Mouse (Mus musculus) T-cell, adult 2 months (primary cell): ENCODE data around the gene Ksr2.

ENCODE experiments used
- DNase-seq: peaks from one replicate; pipeline ENCODE4 v3.0.0; 2022; ENCODE audit warnings: low spot score

Ksr2 gene

GRCm38 (mm10) chr5:117482013-117482412 is 68.2 kb downstream of the Ksr2 start:
- DNase-seq = no peak

GRCm38 (mm10) chr5:117485411-117485810 is 71.6 kb downstream of the Ksr2 start:
- DNase-seq = no peak

- no peak for DNase-seq
These were observed 72.3 kb downstream of the Ksr2 start for GRCm38 (mm10) chr5:117486092-117486491.

GRCm38 (mm10) chr5:117488155-117488554 is 74.4 kb downstream of the Ksr2 start:
- no peak for DNase-seq

GRCm38 (mm10) chr5:117488670-117489325 is 75.0 kb downstream of the Ksr2 start:
- no peak for DNase-seq

GRCm38 (mm10) chr5:117492933-117493863 is 79.4 kb downstream of the Ksr2 start:
- no peak for DNase-seq

GRCm38 (mm10) chr5:117493947-117494346 is 80.1 kb downstream of the Ksr2 start:
- DNase-seq = no peak

GRCm38 (mm10) chr5:117497084-117497483 is 83.3 kb downstream of the Ksr2 start:
- DNase-seq = no peak

- DNase-seq = peak; percentile 45
These were observed 88.8 kb downstream of the Ksr2 start for GRCm38 (mm10) chr5:117502611-117503010.

GRCm38 (mm10) chr5:117504431-117504830 is 90.6 kb downstream of the Ksr2 start:
- no peak for DNase-seq

- peak; percentile 74 for DNase-seq
These were observed 91.4 kb downstream of the Ksr2 start for GRCm38 (mm10) chr5:117505204-117505603.

- no peak for DNase-seq
These were observed 92.0 kb downstream of the Ksr2 start for GRCm38 (mm10) chr5:117505769-117506168.

- peak; percentile 63 for DNase-seq
These were observed 92.6 kb downstream of the Ksr2 start for GRCm38 (mm10) chr5:117506406-117506805.

- DNase-seq = peak; percentile 63
These were observed 95.9 kb downstream of the Ksr2 start for GRCm38 (mm10) chr5:117509511-117510375.

GRCm38 (mm10) chr5:117510864-117511263 is 97.1 kb downstream of the Ksr2 start:
- DNase-seq = peak; percentile 33

GRCm38 (mm10) chr5:117515396-117515795 is 101.6 kb downstream of the Ksr2 start:
- DNase-seq = no peak

GRCm38 (mm10) chr5:117515861-117516260 is 102.1 kb downstream of the Ksr2 start:
- DNase-seq = no peak

GRCm38 (mm10) chr5:117516597-117516996 is 102.8 kb downstream of the Ksr2 start:
- peak; percentile 52 for DNase-seq

- no peak for DNase-seq
These were observed 106.2 kb downstream of the Ksr2 start for GRCm38 (mm10) chr5:117519858-117520495.

- DNase-seq = no peak
These were observed 107.4 kb downstream of the Ksr2 start for GRCm38 (mm10) chr5:117521156-117521555.

- DNase-seq = no peak
These were observed 107.9 kb downstream of the Ksr2 start for GRCm38 (mm10) chr5:117521701-117522100.

GRCm38 (mm10) chr5:117522471-117522870 is 108.7 kb downstream of the Ksr2 start:
- DNase-seq = no peak
